Mouse (Mus musculus) neural tube, embryonic 11.5 days (tissue): ENCODE results near the gene Ndufs2. TPM values are rescaled to one million over a fixed set of nuclear protein-coding genes. Genes with fewer than 3 reads are reported as not detected.
A peak's percentile ranks its signal among the peaks of the same experiment; 100 is the strongest.

Source experiments
- ATAC-seq: fragments of 200-750 bp; cut with Nextera tagmentation; 2 replicates; pipeline ENCODE4 v1.8.0; 2017; ENCODE audit warnings: moderate number of reproducible peaks, mild to moderate bottlenecking, moderate TSS enrichment, moderate library complexity; ENCODE audit not compliant: insufficient read depth, low FRiP score, low TSS enrichment
- DNase-seq: peaks from one replicate; pipeline ENCODE4 v3.0.0-alpha.2; 2015; ENCODE audit warnings: low spot score
- H3K27ac ChIP-seq: fragments of 300-500 bp; sonication (generic); 2 replicates; pipeline ENCODE4 v1.5.1; 2014; ENCODE audit warnings: low read depth, mild to moderate bottlenecking, low read length
- H3K27me3 ChIP-seq: fragments of 300-500 bp; sonication (generic); 2 replicates; pipeline ENCODE4 v1.6.1; 2014; ENCODE audit warnings: mild to moderate bottlenecking, low read length, mixed read lengths; ENCODE audit not compliant: control insufficient read depth, insufficient read depth
- H3K36me3 ChIP-seq: fragments of 300-500 bp; sonication (generic); 2 replicates; pipeline ENCODE4 v1.6.1; 2014; ENCODE audit warnings: mild to moderate bottlenecking, low read length, moderate library complexity, mixed read lengths; ENCODE audit not compliant: control insufficient read depth, insufficient read depth
- H3K4me1 ChIP-seq: fragments of 300-500 bp; sonication (generic); 2 replicates; pipeline ENCODE4 v1.6.1; 2014; ENCODE audit warnings: low read length, mixed read lengths; ENCODE audit not compliant: control insufficient read depth, insufficient read depth
- H3K4me2 ChIP-seq: fragments of 300-500 bp; sonication (generic); 2 replicates; pipeline ENCODE4 v1.6.1; 2014; ENCODE audit warnings: low read depth, mild to moderate bottlenecking, moderate library complexity
- H3K4me3 ChIP-seq: fragments of 300-500 bp; sonication (generic); 2 replicates; pipeline ENCODE4 v1.5.1; 2014; ENCODE audit warnings: low read depth, low read length
- H3K9ac ChIP-seq: fragments of 300-500 bp; sonication (generic); 2 replicates; pipeline ENCODE4 v1.6.1; 2014; ENCODE audit warnings: mild to moderate bottlenecking, low read length
- H3K9me3 ChIP-seq: fragments of 300-500 bp; sonication (generic); 2 replicates; pipeline ENCODE4 v1.6.1; 2016; ENCODE audit warnings: low read length; ENCODE audit not compliant: control insufficient read depth
- WGBS: fragments of 180-500 bp; shearing (Covaris S2); extraction: QIAGEN DNeasy Blood & Tissue Kit; methylation state at CpG from one replicate; pipeline ENCODE4 v1.1.7; 2014; 5-methylcytosine and 5-hydroxymethylcytosine counted together
- polyA plus RNA-seq: library from polyadenylated mRNA; unstranded; fragments of >200 nt; fragmentation: Nextera tagmentation; extraction: Ambion mirVana; gene quantifications from 2 replicates; pipeline ENCODE4 v1.2.1, GENCODE M21; 2014

The Ndufs2 gene
- polyA plus RNA-seq, 1 experiment from 2014 or later: 286 TPM

DNA sequence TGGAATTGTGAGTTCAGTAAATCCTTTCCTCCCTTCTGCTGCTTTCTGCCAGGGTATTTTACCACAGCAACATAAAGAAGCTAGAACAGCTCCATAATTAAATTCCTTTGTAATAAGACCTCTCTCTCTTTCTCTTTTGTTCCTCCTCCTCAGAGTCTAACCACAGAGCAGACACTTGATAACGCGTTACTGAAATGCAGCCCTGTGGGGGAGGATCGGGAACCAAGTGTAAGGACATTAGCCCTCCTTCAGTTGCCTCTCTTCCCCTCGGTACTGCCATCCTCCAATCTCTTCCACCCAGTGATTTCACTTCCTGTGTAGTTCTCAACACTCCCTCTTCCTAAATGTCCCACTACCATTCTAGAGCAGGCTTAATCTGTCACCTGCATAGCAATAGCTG lies 41.8 kb downstream of the Ndufs2 start:
- Histone ChIP-seq H3K9ac (no peak overlapping the region), H3K27ac (no peak overlapping the region), H3K36me3 (no peaks in the 10 kb centered on the region), H3K4me2 (no peak overlapping the region), H3K27me3 (no peaks in the 10 kb centered on the region), H3K9me3 (no peaks in the 10 kb centered on the region), H3K4me1 (no peaks in the 10 kb centered on the region), H3K4me3 (no peak overlapping the region)
- DNase-seq (no peak), ATAC-seq (no peak)
- WGBS: 32% methylated on average over 4 of the region's 4 CpGs

GRCm38 (mm10) chr1:171205704-171206493 lies 45.3 kb downstream of the Ndufs2 start:
- H3K36me3 ChIP-seq: no peaks in the 10 kb centered on the region
- no peaks in the 10 kb centered on the region for H3K4me1 ChIP-seq
- no peaks in the 10 kb centered on the region for H3K27me3 ChIP-seq
- WGBS: 69% methylated on average over 6 of the region's 6 CpGs
- ATAC-seq: no peak
- H3K9ac ChIP-seq: no peak overlapping the region
- H3K4me2 ChIP-seq: no peak overlapping the region
- no peak overlapping the region for H3K27ac ChIP-seq
- DNase-seq: no peak
- H3K4me3 ChIP-seq: no peak overlapping the region
- H3K9me3 ChIP-seq: no peaks in the 10 kb centered on the region

DNA sequence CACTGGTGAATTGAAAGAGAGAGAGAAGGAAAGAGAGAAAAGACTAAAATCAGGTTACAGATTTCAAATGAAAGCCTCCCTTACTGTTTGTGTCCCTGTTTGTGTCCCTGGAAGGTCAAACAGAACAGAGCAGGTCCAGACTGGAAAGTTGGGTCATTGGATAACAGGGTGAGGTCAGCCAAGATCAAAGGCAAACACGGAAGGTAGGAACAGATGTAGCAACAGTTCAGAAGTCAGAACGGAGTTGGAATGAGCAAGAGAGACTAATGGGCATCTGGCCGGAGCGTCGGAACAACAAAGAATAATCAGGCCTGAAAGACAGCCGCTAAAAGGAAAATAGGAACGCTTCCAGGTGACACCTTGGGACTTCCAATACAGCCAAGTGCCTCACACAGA lies 46.9 kb downstream of the Ndufs2 start:
- Histone ChIP-seq H3K4me2 (no peak overlapping the region), H3K9me3 (no peaks in the 10 kb centered on the region), H3K4me3 (no peak overlapping the region), H3K27ac (no peak overlapping the region), H3K9ac (no peak overlapping the region), H3K4me1 (no peaks in the 10 kb centered on the region), H3K36me3 (no peaks in the 10 kb centered on the region), H3K27me3 (no peaks in the 10 kb centered on the region)
- WGBS: 70% methylated on average over 7 of the region's 7 CpGs
- ATAC-seq: no peak
- no peak for DNase-seq

DNA sequence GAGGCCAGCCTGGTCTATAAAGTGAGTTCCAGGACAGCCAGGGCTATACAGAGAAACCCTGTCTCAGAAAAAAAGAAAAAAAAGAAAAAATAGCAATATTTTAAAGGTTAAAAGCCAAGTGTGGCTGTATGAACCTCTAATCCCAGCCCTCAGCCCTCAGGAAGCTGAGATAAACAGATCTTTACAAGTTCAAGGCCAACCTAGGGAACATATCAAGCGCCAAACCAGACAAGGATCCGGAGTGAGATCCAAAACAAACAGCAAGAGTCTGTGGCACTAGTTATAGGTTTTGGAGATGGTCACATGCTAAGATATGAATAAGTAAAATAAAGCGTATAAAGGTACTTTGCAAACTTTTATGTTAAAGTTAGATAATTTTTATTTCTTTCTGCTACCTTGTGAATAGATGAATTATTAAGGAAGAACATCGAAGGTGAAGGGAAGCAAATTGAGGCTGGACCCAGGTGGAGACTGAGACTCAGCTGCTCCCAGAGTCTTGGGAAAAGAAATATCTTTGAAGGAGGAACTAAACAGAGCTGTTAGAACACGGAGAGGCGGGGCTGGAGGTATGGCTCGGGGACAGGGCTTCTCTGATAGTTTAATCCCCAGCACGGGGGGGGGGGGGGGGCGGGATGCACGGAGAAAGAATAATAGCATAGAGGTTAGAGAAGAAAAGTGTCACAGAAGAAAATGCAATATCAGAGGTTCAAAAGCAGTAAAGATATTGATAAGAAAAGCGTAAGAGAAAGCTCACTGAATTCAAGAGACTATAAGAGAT lies 47.5 kb downstream of the Ndufs2 start:
- Histone ChIP-seq H3K27me3 (no peaks in the 10 kb centered on the region), H3K9ac (no peak overlapping the region), H3K9me3 (no peaks in the 10 kb centered on the region), H3K4me2 (no peak overlapping the region), H3K4me3 (no peak overlapping the region), H3K36me3 (no peaks in the 10 kb centered on the region), H3K4me1 (no peaks in the 10 kb centered on the region), H3K27ac (no peak overlapping the region)
- ATAC-seq: no peak
- 70% methylated on average over 9 of the region's 11 CpGs for WGBS
- no peak for DNase-seq

DNA sequence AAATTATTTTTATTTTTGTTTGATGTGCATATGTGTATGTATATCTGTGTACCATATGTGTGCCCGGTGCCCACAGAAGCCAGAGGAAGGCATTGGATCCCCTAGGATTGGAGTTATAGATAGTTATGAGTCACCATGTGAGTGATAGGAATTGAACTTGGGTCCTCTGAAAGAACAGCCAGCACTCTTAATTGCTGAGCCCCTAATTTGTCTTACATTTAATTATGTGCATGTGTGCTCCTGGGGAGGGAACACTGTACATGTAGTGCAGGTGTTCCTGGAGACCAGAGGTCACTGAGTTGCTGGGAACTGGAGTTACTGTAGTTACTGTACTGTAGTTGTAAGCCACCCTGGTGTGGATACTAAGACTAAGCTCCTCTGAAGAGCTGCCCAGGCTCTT lies 50.4 kb downstream of the Ndufs2 start:
- Histone ChIP-seq H3K36me3 (no peaks in the 10 kb centered on the region), H3K4me3 (no peak overlapping the region), H3K9ac (no peak overlapping the region), H3K27me3 (peaks cover 11% of the 10 kb centered on the region), H3K9me3 (no peaks in the 10 kb centered on the region), H3K4me2 (no peak overlapping the region), H3K4me1 (no peaks in the 10 kb centered on the region; the same call in 1 of the 2 replicates), H3K27ac (no peak overlapping the region)
- DNase-seq (no peak), ATAC-seq (no peak)
- WGBS: 98% methylated on average over 1 of the region's 1 CpGs

- Histone ChIP-seq H3K36me3 (no peaks in the 10 kb centered on the region), H3K27ac (no peak overlapping the region), H3K4me3 (no peak overlapping the region), H3K9me3 (no peaks in the 10 kb centered on the region), H3K4me2 (no peak overlapping the region), H3K4me1 (no peaks in the 10 kb centered on the region; the same call in 1 of the 2 replicates), H3K27me3 (peaks cover 21% of the 10 kb centered on the region), H3K9ac (no peak overlapping the region)
- 45% methylated on average over 1 of the region's 1 CpGs for WGBS
- ATAC-seq (no peak), DNase-seq (no peak)
Observed at GRCm38 (mm10) chr1:171199532-171199931, 51.7 kb downstream of the Ndufs2 start.

DNA sequence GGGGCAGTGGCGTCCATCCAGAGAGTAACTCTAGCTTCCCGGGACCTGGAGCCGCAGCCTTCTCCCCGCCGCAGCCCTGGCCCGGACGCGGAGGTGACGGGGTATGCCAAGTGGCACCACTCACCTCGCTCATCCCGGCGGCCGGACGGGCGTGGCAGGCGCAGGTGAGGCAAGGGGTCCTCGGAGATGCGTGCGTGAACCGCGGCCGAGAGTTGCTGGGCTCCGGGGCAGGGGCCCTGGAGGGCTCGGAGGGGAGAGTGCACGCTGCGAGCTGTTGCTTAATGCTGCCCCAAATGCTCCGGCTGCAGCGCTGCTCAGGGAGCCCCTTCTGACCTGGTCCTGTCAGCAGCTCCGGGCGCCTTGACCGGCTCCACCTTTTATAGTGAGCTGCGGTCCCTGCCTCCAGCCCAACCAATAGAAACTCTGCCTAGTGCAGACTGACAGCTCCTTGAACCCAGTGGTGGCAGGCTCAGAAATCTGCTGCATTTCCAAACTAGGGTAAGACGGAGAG lies 55.2 kb downstream of the Ndufs2 start, which contains the start of gene Pcp4l1:
Pcp4l1 (minus strand) TSS at position 382 of the 511 bp plus-strand sequence.
- Histone ChIP-seq H3K4me3 (peak within 1 kb of the TSS; percentile 51), H3K9ac (peak within 1 kb of the TSS; percentile 43), H3K36me3 (no peaks in the 10 kb centered on the region), H3K4me2 (peak within 1 kb of the TSS; percentile 96), H3K9me3 (no peaks in the 10 kb centered on the region), H3K27me3 (peaks cover 33% of the 10 kb centered on the region), H3K4me1 (peaks cover 9% of the 10 kb centered on the region), H3K27ac (no peak within 1 kb of the TSS)
- peak; percentile 67 for ATAC-seq
- WGBS: under 1% methylated on average over 33 of the region's 33 CpGs
- DNase-seq: peak; percentile 55

GRCm38 (mm10) chr1:171195046-171195822 lies 56.0 kb downstream of the Ndufs2 start:
- no peaks in the 10 kb centered on the region for H3K9me3 ChIP-seq
- whole genome bisulfite sequencing: 5% methylated on average over 20 of the region's 20 CpGs
- no peak overlapping the region for H3K27ac ChIP-seq
- H3K4me2 ChIP-seq: peak overlapping the region; percentile 96
- no peak for ATAC-seq
- no peaks in the 10 kb centered on the region for H3K36me3 ChIP-seq
- H3K27me3 ChIP-seq: peaks cover 33% of the 10 kb centered on the region
- peak overlapping the region; percentile 51 for H3K4me3 ChIP-seq
- peaks cover 9% of the 10 kb centered on the region for H3K4me1 ChIP-seq
- peak; percentile 30 for DNase-seq
- H3K9ac ChIP-seq: no peak overlapping the region; the same call in 1 of the 2 replicates
